Mouse (Mus musculus): ENCODE data around the gene Rasa3. TPM values are rescaled to one million over a fixed set of nuclear protein-coding genes. Genes with fewer than 3 reads are reported as not detected.

Rasa3 gene
- 10 to 100 TPM; 46.4 to 49.1 TPM for total RNA-seq (2021)

DNA sequence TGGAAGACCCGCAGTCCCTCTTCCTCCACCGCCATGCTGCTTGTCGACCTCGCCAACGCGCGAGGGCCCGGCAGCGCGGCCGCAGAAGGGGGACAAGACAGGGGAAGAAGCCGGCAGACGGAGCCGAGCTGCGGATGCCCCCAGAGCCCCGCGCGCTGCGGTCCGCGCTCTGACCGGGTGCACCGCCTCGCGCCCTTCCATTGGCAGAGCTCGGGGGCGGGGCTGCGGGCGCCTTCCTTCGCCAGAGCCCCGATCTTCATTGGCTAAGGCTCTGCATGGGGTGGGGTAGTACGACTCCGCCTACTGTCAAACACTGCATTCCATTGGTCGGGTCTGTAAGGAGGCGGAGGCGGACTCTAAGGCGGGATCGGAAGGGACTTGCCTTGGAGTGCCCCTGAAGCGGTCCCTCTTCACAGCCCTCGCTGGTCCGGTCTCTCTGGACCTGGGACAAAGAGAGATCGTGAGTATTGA is at the start of gene Rasa3:
Rasa3 (minus strand) TSS at position 191 of the 471 bp plus-strand sequence.
- intact Hi-C loops (cut with DNase I): loop anchor here (2.0 kb wide), 1 partner anchor 75 kb away; no protein-coding TSS in a partner anchor
- DNase-seq: peak; percentile 97

DNA sequence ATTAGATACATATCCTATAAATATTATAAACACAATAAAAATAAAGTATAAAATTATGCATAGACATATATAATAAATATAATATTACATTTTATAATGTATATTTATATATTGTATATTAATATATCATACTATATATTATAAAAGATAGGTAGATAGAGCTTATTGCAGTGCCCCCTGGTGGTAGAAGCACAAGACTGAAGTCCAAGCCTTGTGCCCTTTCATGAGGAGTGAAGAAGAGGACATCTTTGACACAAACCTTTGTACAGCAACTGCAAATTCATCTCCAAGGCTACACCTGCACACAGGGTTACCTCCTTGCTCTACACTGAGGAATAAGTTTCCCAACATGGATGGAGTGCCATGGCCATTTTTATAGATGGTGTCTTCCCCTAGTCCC is 48.3 kb upstream of the Rasa3 start:
- intact Hi-C loops (cut with DNase I): no loop called here
- DNase-seq: peak; percentile 47

DNA sequence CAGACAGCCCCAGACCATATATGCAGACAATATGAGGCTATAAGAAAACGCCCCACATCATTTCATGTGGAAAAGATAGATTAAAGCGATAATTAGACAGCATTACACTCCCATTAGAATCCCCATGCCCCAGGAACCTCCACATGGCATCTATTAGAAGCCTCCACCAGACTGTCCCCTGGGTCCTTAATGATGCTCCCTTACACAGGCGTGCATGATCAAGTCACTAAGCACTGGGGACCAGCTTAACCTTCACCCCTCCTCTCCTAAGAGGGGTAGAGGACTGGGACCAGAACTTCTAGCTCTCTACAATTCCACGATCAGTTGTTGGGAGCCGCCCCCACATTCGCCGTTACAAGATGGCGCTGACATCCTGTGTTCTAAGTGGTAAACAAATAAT is 41.6 kb upstream of the Rasa3 start:
- intact Hi-C loops (cut with DNase I): no loop called here
- DNase-seq: no peak

DNA sequence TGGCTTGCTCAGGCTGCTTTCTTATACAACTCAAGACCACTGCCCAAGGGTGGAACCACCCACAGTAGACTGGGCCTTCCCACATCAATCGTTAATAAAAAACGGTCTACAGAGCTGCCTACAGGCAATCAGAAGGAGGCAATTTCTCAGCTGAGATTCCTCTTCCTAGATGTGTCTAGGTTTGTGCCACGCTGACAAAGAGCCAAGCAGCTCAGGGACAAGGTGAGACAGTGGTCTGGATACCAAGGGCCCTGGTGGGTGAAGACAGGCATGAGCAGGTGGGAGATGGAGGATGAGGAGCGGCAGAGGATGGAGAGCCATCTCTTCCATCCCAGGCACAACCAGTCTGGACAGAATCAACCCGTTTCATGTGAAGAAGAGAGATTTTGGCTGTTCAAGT is 31.1 kb upstream of the Rasa3 start:
- DNase-seq: no peak
- intact Hi-C loops (cut with DNase I): no loop called here

DNA sequence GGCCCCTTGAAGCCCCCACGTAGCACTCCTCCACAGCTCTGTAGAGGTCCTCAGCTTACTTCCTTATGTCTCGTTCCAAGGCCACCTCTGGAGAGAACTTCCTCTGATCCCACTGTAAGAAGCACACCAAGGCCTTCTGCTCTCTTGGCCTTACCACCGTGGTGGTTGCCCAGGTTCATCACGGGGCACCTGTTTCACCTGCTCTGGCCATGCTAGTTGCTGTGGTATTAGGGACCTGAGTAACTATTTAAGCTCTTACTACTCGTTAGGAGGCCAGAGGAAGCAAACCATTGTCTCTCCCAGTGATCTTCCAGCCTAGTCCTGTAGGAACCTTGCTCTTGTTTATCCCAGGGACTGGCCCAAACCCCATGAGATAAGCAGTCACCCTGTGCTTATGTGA is 29.5 kb upstream of the Rasa3 start:
- no peak for DNase-seq
- intact Hi-C loops (cut with DNase I): no loop called here

DNA sequence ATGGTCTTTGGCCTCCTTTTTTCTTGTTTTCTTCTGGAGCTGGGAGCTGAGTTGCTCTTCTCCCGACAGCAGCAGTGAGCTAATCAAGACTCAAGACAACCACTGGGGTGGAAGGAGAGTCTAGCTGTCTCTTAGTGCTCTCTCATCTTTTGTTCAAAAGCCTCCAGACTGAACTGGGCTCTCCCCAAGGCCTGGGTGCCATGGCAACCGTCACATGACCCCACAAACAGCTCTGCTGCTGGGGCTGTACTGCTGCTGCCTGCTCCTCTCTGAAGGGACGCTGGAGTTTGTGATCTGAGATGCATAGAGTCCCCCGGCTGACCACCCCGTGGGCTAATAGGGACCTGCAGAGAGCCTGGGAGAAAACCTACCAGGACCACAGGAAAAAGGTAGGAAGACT is 28.3 kb upstream of the Rasa3 start, which contains the start of gene Cfap97d2:
Cfap97d2 (plus strand) TSS at position 222 of the 400 bp plus-strand sequence.
- DNase-seq: peak; percentile 88
- intact Hi-C loops (cut with DNase I): no loop called here

DNA sequence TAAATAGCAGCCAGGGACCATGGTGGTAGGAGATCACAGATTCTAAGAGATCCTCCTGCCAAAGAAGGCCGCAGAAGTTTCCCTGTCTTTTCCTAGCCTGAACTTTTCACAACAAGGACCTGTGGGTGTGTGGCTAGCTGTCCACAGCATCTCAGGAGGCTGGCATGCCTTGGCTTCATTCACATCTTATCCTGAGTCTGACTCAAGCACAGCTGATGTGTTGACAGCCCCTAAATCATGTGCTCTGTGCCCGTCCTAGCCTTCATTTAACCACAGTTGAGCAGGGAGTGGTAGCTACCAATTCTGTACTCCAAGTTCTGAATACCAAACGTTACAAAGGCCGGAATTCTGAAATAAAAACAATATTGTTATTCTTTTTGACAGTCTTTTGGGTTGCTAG is 26.9 kb upstream of the Rasa3 start:
- no peak for DNase-seq
- intact Hi-C loops (cut with DNase I): no loop called here

DNA sequence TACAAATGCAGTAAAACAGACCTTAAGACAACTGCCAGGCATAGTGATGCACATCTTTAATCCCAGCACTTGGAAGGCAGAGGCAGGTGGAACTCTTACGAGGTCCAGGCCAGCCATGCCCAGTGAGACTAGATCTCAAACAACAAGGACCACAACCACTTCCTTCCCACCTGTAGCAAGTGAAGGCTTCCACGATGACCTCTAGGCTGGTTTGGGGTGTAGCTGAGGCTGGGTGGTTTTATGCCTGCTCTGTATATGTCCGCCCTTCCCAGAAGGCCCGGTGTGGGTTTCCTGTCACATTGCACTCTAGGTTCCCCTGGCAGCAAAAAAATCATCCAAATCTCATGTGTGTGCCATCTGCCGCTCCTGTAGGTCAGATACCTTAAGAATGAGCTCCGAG is 26.4 kb upstream of the Rasa3 start:
- intact Hi-C loops (cut with DNase I): no loop called here
- DNase-seq: no peak

DNA sequence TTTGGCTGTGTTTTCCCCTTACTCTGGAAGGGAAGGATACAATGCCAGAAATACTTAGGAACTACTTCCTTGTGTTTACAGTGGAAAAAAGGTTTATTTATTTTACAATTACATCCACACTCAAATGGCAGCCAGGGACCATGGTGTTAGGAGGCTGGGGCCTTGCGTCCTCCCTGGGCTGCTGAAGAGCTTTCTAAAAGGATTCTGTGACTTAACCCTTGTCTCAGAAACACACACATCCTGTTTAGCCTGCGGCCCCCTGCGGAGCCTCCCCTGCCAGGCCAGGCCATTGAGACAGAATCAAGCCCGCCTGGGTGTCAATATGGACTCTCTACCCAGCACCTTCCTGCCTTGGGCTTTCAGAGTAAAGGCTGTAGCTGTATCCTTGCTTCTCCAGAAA is 25.4 kb upstream of the Rasa3 start:
- intact Hi-C loops (cut with DNase I): no loop called here
- DNase-seq: no peak

DNA sequence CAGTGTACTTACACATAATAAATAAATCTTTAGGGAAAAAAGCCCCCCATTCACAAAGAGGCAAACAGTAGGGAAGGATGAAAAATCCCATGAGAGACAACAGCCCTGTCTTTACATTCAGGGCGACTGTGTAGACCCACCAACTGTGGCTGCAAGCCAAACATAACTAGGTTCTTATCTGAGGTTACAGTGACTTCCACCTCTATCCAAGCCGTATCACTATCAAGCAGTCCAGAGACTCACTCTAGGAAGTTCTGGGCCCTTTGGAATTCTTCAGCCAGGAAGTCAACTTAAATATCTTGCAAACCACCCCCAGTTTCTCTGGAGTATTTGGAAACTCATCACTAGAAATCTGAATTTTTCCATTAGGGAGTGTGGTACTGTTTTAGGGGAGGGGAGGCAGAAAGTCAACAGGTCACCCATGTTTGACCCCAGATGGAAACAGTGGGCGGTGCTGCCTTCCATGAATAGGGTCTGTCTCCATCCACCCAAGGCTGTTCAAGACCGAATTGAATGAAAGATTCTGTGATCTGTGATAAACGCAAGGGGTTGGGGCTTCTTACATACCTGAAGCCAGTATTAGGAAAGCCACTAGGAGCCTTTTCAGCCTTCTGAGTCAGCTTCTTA is 22.0 kb upstream of the Rasa3 start:
- intact Hi-C loops (cut with DNase I): no loop called here
- DNase-seq: no peak

DNA sequence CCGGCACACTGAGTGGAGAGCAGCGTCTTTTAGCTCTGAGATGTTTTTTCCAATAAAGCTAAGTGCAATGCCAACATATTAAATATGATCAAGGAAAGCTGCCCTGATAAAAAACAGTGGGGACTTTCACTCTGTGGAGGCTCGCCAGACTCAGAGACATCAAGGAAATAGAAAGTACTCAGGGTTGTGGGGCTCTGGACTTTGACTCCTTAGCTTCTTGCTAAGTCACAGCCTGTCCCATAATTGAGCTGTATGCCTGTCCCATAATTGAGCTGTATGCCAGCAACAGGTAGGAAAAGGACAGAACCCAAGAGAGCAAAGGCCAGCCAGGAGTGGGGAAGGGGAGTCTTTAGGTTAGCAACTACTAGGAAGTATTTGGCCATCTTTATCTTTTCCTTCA is 20.9 kb upstream of the Rasa3 start:
- no peak for DNase-seq
- intact Hi-C loops (cut with DNase I): no loop called here

DNA sequence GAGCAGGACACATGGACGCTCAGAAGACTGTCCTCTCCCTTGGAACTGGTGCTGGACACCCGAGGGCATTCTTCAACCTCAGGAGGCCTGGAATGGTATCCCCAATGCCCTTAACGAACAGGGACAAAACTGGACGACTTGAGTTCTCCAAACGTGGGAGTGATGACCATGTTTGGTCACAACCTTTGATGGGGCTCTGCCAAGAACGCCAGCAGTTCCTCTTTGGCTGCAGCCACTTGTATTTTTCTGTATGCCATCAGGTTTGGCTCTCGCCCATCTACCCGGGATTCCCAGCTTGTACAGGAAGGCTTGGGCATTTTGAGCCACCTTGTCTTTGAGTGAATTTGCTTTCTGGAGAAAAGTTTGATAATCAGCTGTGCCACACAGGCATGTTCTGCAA is 20.3 kb upstream of the Rasa3 start:
- peak; percentile 88 for DNase-seq
- intact Hi-C loops (cut with DNase I): no loop called here

DNA sequence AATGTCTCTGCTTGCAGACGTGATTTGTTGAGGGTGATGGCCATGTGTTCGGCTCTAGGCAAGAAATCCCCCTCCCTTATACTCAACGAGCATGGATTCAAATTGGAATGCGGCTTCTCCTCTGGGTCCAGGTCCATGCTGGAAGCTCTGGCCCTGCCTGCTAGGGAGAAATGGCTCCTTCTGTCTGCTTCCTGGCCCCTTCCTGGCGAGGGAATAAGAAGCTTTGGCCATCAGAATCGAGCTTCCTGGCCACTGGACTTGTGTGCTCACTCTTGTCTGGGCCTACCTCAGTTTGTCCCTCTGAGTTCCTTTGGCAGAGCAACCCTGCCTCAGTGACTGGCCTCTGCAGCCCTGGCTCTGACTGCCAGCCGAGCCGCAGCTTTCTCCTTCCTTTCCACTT is 19.8 kb upstream of the Rasa3 start:
- DNase-seq: no peak
- intact Hi-C loops (cut with DNase I): no loop called here

DNA sequence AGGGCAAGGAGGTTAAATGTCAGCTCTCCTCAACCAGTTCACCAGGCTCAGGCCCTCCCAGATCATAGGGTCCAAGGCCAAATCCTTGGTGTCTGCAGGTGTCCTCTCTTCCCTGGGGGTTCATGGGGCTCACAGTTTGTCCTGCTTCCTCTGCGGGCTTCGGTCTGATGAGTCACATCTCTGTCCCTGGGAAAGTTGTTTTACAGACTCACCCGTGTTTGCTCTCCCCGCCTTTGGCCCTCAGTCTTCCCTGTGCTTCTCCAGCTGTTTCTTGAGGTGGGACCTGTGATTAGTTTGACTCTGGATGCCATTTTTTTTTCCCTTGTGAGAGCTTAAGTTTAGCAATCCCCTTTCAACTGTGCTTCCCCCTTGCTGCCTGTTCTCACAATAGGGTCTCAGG is 18.8 kb upstream of the Rasa3 start:
- intact Hi-C loops (cut with DNase I): no loop called here
- DNase-seq: no peak

DNA sequence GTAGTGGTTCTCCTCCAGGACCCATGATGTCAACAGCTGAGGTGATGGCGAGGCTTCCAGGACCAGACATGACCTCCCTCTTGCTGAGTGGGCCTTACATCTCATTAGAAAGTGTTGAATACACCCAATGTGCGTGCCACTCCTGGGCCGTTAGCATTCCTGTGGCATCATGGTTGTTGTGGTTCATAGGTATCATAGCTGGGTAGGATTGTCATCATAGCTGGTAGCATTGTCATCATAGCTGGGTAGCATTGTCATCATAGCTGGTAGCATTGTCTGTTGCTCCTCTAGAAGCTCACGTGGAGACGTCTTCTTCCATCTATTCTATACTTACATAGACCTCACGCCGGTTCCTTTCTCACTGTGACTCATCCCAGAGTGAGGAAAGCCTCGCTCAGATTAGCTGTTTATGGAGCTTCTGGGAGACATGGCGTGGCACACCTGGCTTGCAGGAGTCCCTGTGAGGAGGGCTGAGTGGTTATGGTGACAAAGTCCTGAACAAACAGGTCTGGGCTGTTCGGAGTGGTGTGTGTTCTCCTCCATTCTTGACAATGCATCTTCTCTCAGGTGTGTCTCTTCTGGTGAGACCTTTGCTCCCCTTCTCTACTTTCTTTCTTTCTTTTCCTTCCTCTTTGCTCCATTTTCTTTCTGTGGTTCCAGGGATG is 17.9 kb upstream of the Rasa3 start:
- intact Hi-C loops (cut with DNase I): no loop called here
- DNase-seq: no peak

DNA sequence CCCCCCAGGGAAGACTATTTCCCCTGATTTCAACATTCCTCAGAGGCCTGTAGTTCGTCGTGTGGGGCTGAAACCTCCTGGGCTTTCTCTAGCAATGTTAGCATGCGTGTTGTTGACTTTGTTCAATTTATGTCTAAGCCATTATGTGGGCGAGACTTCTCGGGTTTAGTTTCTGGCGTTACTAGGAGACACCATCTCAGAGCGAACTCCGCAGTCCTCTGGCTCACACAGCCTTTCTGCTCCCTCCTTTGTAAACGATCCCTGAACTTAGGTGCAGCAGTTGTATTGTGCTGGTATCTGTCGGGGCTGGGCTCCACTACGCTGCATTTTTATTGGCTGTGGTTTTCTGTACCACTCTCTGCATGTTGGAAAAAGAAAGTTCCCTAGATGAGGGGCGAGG is 17.3 kb upstream of the Rasa3 start:
- intact Hi-C loops (cut with DNase I): no loop called here
- no peak for DNase-seq

DNA sequence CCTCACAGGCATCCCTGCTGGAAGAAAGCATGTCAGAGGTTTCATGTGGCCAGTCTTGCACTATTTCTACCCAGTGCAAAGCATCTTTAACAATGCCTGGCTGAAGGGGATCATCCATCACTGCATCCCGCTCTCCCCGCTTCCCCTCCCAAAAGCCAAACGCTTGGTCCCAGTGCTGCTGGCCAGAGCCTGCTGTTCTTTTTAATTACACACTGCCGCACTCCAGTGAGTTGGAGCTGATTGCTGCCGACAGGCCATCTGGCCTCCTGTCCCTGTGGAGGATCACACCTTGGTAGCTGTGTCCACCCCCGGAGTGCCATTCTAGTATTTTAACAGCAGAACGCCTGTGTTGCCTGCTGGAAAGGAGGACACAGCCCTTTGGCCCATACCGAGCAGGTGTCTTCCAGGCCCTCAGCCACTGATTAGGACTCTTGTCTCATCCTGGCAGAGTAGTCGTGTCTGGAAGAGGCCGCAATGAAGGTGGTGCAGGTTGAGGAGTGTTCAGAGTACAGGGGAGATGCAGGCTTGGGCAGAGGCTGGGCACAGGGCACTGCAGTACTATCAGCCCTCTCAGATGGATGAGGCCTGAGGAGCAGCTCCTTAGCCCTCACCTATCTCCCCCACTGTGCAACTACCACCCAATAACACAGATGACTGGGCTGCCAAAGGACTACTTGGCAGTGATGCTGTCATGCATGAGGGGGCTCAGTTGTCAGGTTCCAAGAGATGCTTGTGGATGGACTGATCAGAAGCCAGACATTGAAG is 15.1 kb upstream of the Rasa3 start:
- intact Hi-C loops (cut with DNase I): no loop called here

DNA sequence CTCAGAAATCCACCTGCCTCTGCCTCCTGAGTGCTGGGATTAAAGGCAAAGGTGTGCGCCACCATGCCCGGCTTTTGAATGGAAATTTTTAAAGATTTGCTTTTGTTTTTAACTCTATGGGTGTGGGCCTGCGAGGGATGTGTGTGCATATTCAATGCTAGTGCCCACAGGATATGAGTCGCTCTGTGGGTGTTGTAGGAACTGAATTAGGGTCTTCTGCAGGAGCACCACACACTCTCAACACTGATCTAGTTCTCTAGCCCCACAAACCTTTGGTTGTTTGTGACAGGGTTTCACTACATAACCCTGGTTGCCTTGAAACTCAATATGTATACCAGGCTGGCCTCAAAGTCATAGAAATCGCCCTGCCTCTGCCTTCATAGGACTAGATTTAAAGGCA is 11.9 kb upstream of the Rasa3 start:
- intact Hi-C loops (cut with DNase I): no loop called here
- no peak for DNase-seq

More for the DNA sequence above, 15.1 kb upstream of the Rasa3 start:
- DNase-seq: peak; percentile 91

DNA sequence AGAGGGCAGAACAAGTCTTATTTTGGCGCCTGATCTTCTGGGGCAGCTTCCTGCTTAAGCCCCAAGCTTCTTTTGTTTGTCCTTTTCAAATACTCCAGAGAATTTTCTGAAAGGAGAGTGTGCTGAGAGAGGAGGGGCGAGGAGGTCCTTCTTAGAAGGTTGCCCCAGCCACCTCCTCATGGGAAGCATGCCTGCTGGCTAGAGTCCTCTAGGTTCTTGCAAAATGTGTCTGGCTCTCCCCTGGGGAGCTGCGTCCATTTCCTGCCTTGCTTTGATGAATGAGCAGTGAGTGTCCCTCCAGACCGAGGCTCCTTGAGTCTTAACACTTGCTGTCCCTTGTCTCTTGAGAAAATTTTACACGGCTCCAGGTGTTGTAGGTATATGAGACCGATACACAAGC is 11.1 kb upstream of the Rasa3 start:
- peak; percentile 28 for DNase-seq
- intact Hi-C loops (cut with DNase I): no loop called here

DNA sequence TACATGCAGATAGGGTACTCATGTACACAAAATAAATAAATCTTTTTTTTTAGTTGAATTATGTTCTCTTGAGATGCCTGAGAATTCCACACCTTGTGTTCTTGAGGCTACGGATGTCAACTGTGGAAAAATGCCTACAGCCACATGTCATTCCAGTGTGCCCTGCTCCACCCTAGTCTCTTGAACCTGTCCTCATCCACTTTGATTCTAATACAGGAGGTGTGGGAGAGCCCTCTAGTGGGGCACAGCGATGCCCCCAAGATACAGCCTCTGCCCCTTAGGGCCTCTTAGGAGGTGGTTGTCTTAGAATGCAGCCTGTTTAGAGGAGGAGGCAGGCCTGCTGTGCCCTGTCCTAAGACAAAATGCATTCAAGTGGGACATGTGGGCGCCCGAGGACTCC is 10.5 kb upstream of the Rasa3 start:
- DNase-seq: no peak
- intact Hi-C loops (cut with DNase I): no loop called here

DNA sequence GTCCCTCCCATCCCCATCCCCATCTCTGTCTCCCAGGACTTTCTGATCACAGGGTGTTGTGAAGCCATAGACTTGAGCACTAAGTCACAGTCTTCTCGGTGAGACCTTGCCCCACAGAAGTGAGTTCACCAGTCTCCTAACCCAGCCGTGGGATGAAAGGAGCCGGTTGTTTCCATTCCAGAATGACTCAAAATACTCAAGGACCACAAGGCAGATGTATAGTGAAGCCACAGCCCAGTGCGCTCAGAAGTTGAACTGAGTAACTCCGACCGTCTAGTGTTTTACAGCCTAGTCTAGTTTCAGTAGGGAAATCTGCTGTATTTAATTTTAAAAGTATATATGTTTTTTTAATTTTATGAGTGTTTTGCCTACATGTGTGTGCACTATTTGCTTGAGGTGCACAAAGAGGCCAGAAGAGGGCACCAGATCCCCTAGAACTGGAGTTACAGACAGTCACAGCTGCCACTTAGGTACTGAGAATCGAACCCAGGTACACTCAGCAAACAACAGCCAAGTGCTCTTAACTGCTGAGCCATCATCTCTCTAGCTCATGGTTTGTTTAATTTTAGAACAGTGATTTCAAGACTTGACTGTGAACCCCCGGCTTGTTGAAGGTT is 9.8 kb upstream of the Rasa3 start:
- intact Hi-C loops (cut with DNase I): no loop called here
- DNase-seq: no peak
